Mouse (Mus musculus): ENCODE data around the gene Clps. TPM values are rescaled to one million over a fixed set of nuclear protein-coding genes. Genes with fewer than 3 reads are reported as not detected.

Gene Clps
- polyA plus RNA-seq, 1 experiment from 2014 or later: not detected

DNA sequence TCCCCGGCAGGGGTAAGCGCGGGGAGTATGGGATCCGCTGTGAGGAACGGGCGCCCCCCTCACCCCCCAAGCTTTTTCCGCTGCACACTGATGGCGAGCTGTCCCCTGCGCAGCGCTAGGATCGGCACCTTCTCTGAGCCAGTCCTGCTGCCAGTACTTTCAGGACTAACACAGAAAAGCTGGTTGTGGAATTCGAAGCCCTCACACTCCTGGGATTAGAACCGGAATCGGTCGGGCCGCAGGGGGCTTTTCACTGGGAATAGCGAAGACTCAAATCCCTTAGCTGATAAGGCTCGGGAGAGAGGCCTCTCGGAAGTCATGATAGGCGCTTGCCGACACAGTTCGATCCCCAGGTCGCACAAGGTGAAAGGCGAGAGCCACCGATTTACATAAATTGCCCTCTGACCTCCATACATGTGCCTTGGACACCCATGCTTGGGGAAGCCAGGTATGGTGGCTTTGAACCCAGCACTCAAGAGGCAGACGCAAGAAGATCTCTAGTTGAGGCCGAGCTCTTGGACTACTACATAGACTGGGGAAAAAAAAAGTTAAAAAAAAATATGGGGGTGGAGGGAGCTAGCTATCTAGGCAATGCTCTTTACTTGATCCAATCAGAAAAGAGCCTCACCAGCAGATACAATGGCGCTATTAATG, 37.1 kb downstream of the Clps start:
- H3K4me3 ChIP-seq (ENCODE audit: low read depth, low read length): peak overlapping the region; percentile 68
- peak overlapping the region; percentile 72 for H3K9ac ChIP-seq (ENCODE audit: low read length)
- no peak overlapping the region for H3K27ac ChIP-seq (ENCODE audit: low read depth, low read length)
- H3K4me2 ChIP-seq: peak overlapping the region; percentile 99
- no peaks in the 10 kb centered on the region for H3K36me3 ChIP-seq (ENCODE audit: control insufficient read depth, insufficient read depth, low read length)
- peaks cover 6% of the 10 kb centered on the region; the same call in 1 of the 2 replicates for H3K4me1 ChIP-seq (ENCODE audit: control insufficient read depth, insufficient read depth, low read length)
- 7% methylated on average over 26 of the region's 28 CpGs for WGBS
- no peak for DNase-seq (ENCODE audit: low spot score, missing footprints)
- peaks cover 23% of the 10 kb centered on the region for H3K27me3 ChIP-seq (ENCODE audit: control insufficient read depth, insufficient read depth, low read length)
- ATAC-seq (ENCODE audit: low FRiP score): 0 out of 2 replicates have a peak, but pooled peaks have one; percentile 7
- no peaks in the 10 kb centered on the region for H3K9me3 ChIP-seq (ENCODE audit: control insufficient read depth, low read length)

DNA sequence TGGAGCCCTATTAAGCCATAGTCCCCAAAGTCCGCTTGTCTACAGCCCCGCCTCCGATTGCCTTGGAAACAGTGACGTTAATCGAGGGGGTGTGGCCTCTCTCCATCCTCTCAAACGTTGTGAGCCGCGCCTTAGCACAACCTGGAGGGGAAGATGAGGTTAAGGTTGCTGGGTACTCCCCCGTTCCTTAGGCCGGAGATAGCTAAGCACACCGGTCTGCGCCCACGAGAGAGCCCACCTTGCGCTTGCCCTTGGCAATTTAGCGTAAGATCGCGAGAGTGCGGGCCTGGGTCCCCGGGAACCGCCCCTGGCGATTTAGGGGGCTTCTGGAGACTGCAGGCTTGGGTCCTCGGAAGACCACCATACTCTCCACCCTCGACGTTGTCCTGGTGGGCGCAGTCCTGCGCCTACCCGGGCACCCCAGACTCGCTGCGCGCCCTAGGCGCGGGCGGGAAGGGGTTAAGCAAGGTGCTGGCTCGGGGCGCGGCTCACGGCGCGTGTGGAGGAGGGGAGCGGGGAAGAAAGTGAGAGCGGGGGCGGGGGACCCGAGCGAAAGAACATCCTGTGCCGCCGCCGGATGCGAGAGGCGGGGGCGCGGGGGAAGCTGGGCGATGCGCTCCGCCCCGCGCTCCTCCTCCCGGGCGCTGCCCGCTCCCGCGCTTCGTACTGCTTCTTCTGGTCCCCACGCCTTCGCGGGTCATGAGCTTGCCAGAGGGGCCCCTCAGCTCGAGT, 37.8 kb downstream of the Clps start:
- Histone ChIP-seq H3K4me2 (peak overlapping the region; percentile 99), H3K27me3 (ENCODE audit: control insufficient read depth, insufficient read depth, low read length) (peaks cover 26% of the 10 kb centered on the region), H3K27ac (ENCODE audit: low read depth, low read length) (peak overlapping the region; percentile 59), H3K9me3 (ENCODE audit: control insufficient read depth, low read length) (no peaks in the 10 kb centered on the region), H3K9ac (ENCODE audit: low read length) (peak overlapping the region; percentile 72), H3K36me3 (ENCODE audit: control insufficient read depth, insufficient read depth, low read length) (no peaks in the 10 kb centered on the region), H3K4me1 (ENCODE audit: control insufficient read depth, insufficient read depth, low read length) (peaks cover 13% of the 10 kb centered on the region), H3K4me3 (ENCODE audit: low read depth, low read length) (peak overlapping the region; percentile 68)
- DNase-seq (ENCODE audit: low spot score, missing footprints): peak; percentile 97
- under 1% methylated on average over 49 of the region's 66 CpGs for WGBS
- peak; percentile 75 for ATAC-seq (ENCODE audit: low FRiP score)

DNA sequence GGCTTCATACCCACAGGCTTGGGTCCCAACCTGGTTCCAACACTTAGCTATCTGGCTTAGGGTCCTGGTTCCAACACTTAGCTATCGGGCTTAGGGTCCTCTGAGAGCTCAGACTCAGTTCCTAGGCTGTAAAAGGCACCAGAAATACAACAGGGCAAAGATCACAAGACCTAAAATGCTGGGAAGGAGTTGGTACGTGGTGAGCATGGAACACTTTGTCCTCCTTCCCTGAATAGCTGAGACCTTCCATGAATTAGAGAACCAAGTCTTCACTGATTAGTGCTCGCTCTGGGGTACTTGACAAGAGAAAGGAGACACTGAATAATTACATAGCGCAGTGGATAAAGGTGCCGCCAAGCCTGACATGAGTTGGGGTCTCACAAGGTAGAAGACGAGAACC, 38.6 kb downstream of the Clps start:
- no peak overlapping the region for H3K4me3 ChIP-seq (ENCODE audit: low read depth, low read length)
- 46% methylated on average over 6 of the region's 6 CpGs for WGBS
- peaks cover 33% of the 10 kb centered on the region for H3K27me3 ChIP-seq (ENCODE audit: control insufficient read depth, insufficient read depth, low read length)
- no peak overlapping the region for H3K9ac ChIP-seq (ENCODE audit: low read length)
- peaks cover 18% of the 10 kb centered on the region for H3K4me1 ChIP-seq (ENCODE audit: control insufficient read depth, insufficient read depth, low read length)
- DNase-seq (ENCODE audit: low spot score, missing footprints): no peak
- no peaks in the 10 kb centered on the region for H3K36me3 ChIP-seq (ENCODE audit: control insufficient read depth, insufficient read depth, low read length)
- H3K9me3 ChIP-seq (ENCODE audit: control insufficient read depth, low read length): no peaks in the 10 kb centered on the region
- no peak for ATAC-seq (ENCODE audit: low FRiP score)
- H3K27ac ChIP-seq (ENCODE audit: low read depth, low read length): no peak overlapping the region
- H3K4me2 ChIP-seq: no peak overlapping the region

DNA sequence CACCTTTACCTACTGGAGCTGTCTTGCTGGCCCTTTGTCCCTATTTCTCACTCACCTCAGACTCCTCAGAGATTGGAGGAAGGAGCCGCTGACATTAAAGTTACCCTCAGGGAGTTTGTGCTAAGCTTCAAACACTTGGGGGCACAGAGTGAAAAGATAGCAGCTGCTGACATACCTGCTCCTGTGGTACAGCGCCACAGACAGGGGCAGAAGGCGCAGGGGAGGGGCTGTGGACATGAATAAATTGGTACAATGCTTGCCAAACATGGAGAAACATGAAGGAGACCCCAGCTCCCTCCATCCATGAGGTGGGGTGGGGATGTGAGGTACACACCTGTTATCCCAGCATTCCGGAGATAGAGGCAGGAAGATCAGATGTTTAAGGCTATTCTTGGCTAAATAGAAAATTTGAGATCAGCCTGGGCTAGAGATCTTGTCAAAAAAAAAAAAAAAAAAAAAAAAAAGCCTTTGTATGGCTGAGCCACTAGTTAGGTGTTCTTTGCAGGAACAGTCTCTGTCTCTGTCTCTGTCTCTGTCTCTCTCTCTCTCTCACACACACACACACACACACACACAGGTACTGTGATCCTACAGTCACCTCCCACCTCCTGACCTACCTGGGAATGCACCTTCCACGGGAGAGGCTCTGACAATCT, 39.4 kb downstream of the Clps start:
- H3K4me1 ChIP-seq (ENCODE audit: control insufficient read depth, insufficient read depth, low read length): peaks cover 18% of the 10 kb centered on the region
- no peak overlapping the region for H3K4me2 ChIP-seq
- H3K9ac ChIP-seq (ENCODE audit: low read length): no peak overlapping the region
- H3K9me3 ChIP-seq (ENCODE audit: control insufficient read depth, low read length): no peaks in the 10 kb centered on the region
- no peaks in the 10 kb centered on the region for H3K36me3 ChIP-seq (ENCODE audit: control insufficient read depth, insufficient read depth, low read length)
- 59% methylated on average over 5 of the region's 5 CpGs for WGBS
- H3K27me3 ChIP-seq (ENCODE audit: control insufficient read depth, insufficient read depth, low read length): peaks cover 34% of the 10 kb centered on the region
- H3K27ac ChIP-seq (ENCODE audit: low read depth, low read length): no peak overlapping the region
- DNase-seq (ENCODE audit: low spot score, missing footprints): no peak
- ATAC-seq (ENCODE audit: low FRiP score): no peak
- no peak overlapping the region for H3K4me3 ChIP-seq (ENCODE audit: low read depth, low read length)

DNA sequence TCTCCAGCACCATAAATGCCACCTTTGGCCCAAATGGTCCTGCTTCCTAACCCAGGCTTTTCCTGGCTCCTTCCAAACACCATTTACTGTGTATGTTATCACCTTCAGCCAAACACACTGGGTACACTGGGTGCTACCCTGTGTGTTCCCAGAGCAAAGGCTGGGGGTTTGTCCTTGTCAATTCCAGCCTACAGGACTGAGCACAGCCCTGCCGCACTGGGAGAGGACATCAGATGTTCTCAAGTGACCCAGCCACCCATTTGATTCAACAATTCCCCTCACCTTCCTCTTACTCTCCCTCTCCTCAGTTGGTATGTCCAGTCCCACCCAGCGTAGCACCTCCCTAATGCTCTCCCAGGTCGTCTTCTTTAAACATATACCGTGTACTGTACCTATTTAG, 40.0 kb downstream of the Clps start:
- Histone ChIP-seq H3K27me3 (ENCODE audit: control insufficient read depth, insufficient read depth, low read length) (peaks cover 34% of the 10 kb centered on the region), H3K4me2 (no peak overlapping the region), H3K27ac (ENCODE audit: low read depth, low read length) (no peak overlapping the region), H3K9me3 (ENCODE audit: control insufficient read depth, low read length) (no peaks in the 10 kb centered on the region), H3K36me3 (ENCODE audit: control insufficient read depth, insufficient read depth, low read length) (no peaks in the 10 kb centered on the region), H3K4me1 (ENCODE audit: control insufficient read depth, insufficient read depth, low read length) (peaks cover 18% of the 10 kb centered on the region), H3K9ac (ENCODE audit: low read length) (no peak overlapping the region), H3K4me3 (ENCODE audit: low read depth, low read length) (no peak overlapping the region)
- DNase-seq (ENCODE audit: low spot score, missing footprints) (no peak), ATAC-seq (ENCODE audit: low FRiP score) (no peak)
- 82% methylated on average over 4 of the region's 4 CpGs for WGBS

DNA sequence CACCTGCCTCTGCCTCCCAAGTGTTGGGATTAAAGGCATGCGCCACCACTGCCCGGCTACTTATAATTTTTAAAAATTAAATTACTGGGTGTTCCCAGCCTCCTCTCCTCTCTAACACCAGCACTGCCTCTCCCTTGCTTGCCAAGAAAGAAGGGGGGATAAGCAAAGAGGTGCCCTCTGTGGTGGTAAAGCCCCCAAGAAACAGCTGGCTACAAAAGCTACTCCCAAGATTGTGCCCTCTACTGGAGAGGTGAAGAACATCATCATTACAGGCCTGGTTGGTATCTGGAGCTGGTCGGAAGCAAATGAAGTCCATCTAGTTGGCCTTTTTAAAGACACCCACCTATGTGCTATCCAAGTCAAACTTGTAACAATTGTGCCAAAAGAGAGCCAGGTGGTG, 40.7 kb downstream of the Clps start:
- H3K27ac ChIP-seq (ENCODE audit: low read depth, low read length): no peak overlapping the region
- H3K4me1 ChIP-seq (ENCODE audit: control insufficient read depth, insufficient read depth, low read length): peaks cover 18% of the 10 kb centered on the region
- H3K9me3 ChIP-seq (ENCODE audit: control insufficient read depth, low read length): no peaks in the 10 kb centered on the region
- DNase-seq (ENCODE audit: low spot score, missing footprints) (no peak), ATAC-seq (ENCODE audit: low FRiP score) (no peak)
- WGBS: 98% methylated on average over 3 of the region's 3 CpGs
- H3K9ac ChIP-seq (ENCODE audit: low read length): no peak overlapping the region
- no peak overlapping the region for H3K4me2 ChIP-seq
- H3K36me3 ChIP-seq (ENCODE audit: control insufficient read depth, insufficient read depth, low read length): no peaks in the 10 kb centered on the region
- H3K4me3 ChIP-seq (ENCODE audit: low read depth, low read length): no peak overlapping the region
- H3K27me3 ChIP-seq (ENCODE audit: control insufficient read depth, insufficient read depth, low read length): peaks cover 34% of the 10 kb centered on the region

DNA sequence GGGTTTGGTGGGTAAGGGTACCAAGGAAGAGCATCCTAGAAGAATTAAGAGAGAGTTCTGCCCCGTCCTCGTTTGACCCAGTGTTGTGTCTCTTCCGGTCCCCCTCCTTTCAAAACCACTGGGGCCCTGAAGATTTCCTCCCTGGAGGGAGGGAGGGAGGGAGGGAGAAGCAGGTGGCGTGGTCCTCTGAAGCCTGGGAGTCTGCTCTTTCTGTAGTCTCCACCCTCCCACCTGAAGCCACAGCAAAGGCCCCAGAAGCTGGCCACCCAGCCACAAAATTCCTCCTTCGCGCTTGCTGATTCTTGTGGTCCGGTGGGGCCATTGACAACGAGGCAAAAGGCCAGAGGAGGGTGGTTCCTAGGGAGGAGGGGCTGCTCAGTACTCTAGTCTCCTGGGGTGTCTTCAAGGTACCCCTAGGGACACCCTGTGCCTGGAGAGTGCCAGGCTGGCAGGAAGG, 41.9 kb downstream of the Clps start:
- Histone ChIP-seq H3K4me1 (ENCODE audit: control insufficient read depth, insufficient read depth, low read length) (peaks cover 18% of the 10 kb centered on the region), H3K27me3 (ENCODE audit: control insufficient read depth, insufficient read depth, low read length) (peaks cover 27% of the 10 kb centered on the region), H3K4me2 (peak overlapping the region; percentile 83), H3K4me3 (ENCODE audit: low read depth, low read length) (peak overlapping the region; percentile 46), H3K9me3 (ENCODE audit: control insufficient read depth, low read length) (no peaks in the 10 kb centered on the region), H3K9ac (ENCODE audit: low read length) (peak overlapping the region; percentile 70), H3K36me3 (ENCODE audit: control insufficient read depth, insufficient read depth, low read length) (no peaks in the 10 kb centered on the region), H3K27ac (ENCODE audit: low read depth, low read length) (no peak overlapping the region)
- ATAC-seq (ENCODE audit: low FRiP score): no peak
- 24% methylated on average over 8 of the region's 8 CpGs for WGBS
- DNase-seq (ENCODE audit: low spot score, missing footprints): no peak

DNA sequence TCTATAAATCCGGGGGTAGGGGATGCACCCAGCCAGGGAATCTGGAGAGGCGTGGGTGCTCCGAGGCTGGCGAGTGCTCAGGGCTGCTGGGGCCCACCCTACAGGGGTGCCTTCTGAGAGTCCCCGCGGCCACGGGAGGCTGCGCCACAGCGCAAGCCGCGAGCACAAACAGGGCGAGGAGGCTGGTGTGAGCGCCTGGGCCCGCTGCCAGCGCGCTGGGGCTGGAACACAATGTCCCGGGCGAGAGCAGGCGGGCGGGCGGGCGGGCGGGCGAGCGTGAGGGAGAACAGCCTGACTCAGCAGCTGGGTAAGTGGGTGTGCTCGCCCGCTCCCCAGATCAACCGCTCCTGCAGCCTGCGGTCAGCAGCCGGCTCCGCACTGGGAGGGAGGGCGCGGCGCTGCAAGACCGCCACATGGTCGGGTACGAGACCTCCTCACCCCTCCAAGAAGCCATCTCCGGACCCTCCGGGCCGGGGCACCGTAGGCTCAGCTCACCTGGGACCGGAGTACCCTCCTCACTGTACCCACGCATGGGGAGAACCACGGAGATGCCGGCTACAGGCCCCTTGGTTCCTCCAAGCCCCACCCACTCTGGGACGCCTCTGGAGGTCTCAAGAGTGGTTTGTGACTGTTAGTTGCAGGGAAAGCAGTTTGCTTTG, 42.5 kb downstream of the Clps start:
- Histone ChIP-seq H3K4me2 (peak overlapping the region; percentile 83), H3K4me1 (ENCODE audit: control insufficient read depth, insufficient read depth, low read length) (peaks cover 18% of the 10 kb centered on the region), H3K27me3 (ENCODE audit: control insufficient read depth, insufficient read depth, low read length) (peaks cover 25% of the 10 kb centered on the region), H3K9ac (ENCODE audit: low read length) (peak overlapping the region; percentile 70), H3K27ac (ENCODE audit: low read depth, low read length) (no peak overlapping the region), H3K36me3 (ENCODE audit: control insufficient read depth, insufficient read depth, low read length) (no peaks in the 10 kb centered on the region), H3K9me3 (ENCODE audit: control insufficient read depth, low read length) (no peaks in the 10 kb centered on the region), H3K4me3 (ENCODE audit: low read depth, low read length) (peak overlapping the region; percentile 46)
- 2% methylated on average over 44 of the region's 46 CpGs for WGBS
- peak; percentile 49 for ATAC-seq (ENCODE audit: low FRiP score)
- peak; percentile 93 for DNase-seq (ENCODE audit: low spot score, missing footprints)
